7 mouse cellular contexts compared by ENCODE assay signal in genomic region chr10:86600843-86601242, GRCm38 (mm10).
A peak's percentile ranks its signal among the peaks of the same experiment; 100 is the strongest.
DNase-seq lines count a peak whose midpoint lies in the region; ATAC-seq and TF ChIP-seq lines count a peak whose summit lies in the region.
"Not testable (repeated sequence)": the region's sequence is repeated elsewhere in the genome, so short reads cannot be mapped to it uniquely, and the experiment has no call there.

No protein-coding gene starts in this region.

- TF ChIP-seq EP300 in liver, embryonic 14.5 days (IDR thresholded peaks at IDR 0.05; ENCODE audit: low read depth) = not testable (repeated sequence)

- H3K4me3 ChIP-seq in E14TG2a.4 (replicated peaks; ENCODE audit: low read length); forebrain, embryonic 11.5 days (ENCODE audit: low read depth, low read length); liver, embryonic 14.5 days (ENCODE audit: insufficient read depth in 1 of 2, low read depth in 2 of 2, low read length in 2 of 2); midbrain, postnatal 0 days (ENCODE audit: low read depth, low read length): not testable (repeated sequence)

- H3K4me1 ChIP-seq in E14TG2a.4 (replicated peaks; ENCODE audit: low read depth, low read length); forebrain, embryonic 11.5 days (replicated peaks; ENCODE audit: control insufficient read depth, insufficient read depth, low read length); liver, embryonic 14.5 days (replicated peaks; ENCODE audit: control insufficient read depth in 2 of 2, insufficient read depth in 2 of 2, low read length in 1 of 2); midbrain, postnatal 0 days (ENCODE audit: insufficient read depth, low read length): not testable (repeated sequence)

- H3K4me2 ChIP-seq in forebrain, embryonic 11.5 days (ENCODE audit: low read depth, low read length, severe bottlenecking); liver, embryonic 14.5 days (ENCODE audit: low read depth); midbrain, postnatal 0 days (ENCODE audit: low read depth, low read length, poor library complexity, severe bottlenecking): not testable (repeated sequence)

- H3K27me3 ChIP-seq in E14TG2a.4 (ENCODE audit: insufficient read depth, low read length); forebrain, embryonic 11.5 days (ENCODE audit: control insufficient read depth, insufficient read depth, low read length); liver, embryonic 14.5 days (ENCODE audit: control insufficient read depth, insufficient read depth, low read length); midbrain, postnatal 0 days (ENCODE audit: insufficient read depth, low read length): not testable (repeated sequence)

- ATAC-seq in forebrain, embryonic 11.5 days (replicated peaks; ENCODE audit: low FRiP score); liver, embryonic 14.5 days (ENCODE audit: insufficient read depth); midbrain, postnatal 0 days (ENCODE audit: low FRiP score): not testable (repeated sequence)

- H3K9me3 ChIP-seq in E14TG2a.4 (ENCODE audit: low read length); forebrain, embryonic 11.5 days (ENCODE audit: control insufficient read depth, low read length); liver, embryonic 14.5 days (ENCODE audit: control insufficient read depth, low read length); midbrain, postnatal 0 days (ENCODE audit: low read length): not testable (repeated sequence)

- not testable (repeated sequence) for TF ChIP-seq POLR2A in brain, embryonic 14.5 days (IDR thresholded peaks at IDR 0.05; ENCODE audit: borderline replicate concordance, extremely low read depth, insufficient read depth, insufficient read length, poor library complexity, severe bottlenecking)

- TF ChIP-seq CTCF in E14TG2a.4 (conservative IDR thresholded peaks at IDR 0.05; ENCODE audit: low read length) = peak; percentile 15; the same call in 1 of the 2 replicates
- TF ChIP-seq CTCF in brain, embryonic 14.5 days (IDR thresholded peaks at IDR 0.05; ENCODE audit: borderline replicate concordance, extremely low read depth, insufficient read depth, insufficient read length) = not testable (repeated sequence)
- peak; percentile 37 for TF ChIP-seq CTCF in liver, embryonic 14.5 days (IDR thresholded peaks at IDR 0.05; ENCODE audit: low read depth)
- TF ChIP-seq CTCF in midbrain, postnatal 0 days (IDR thresholded peaks at IDR 0.05) = peak; percentile 8; the same call in 1 of the 2 replicates

- 50% methylated on average over 7 of the region's 7 CpGs for WGBS in forebrain, embryonic 11.5 days
- 36% methylated on average over 7 of the region's 7 CpGs for WGBS in liver, embryonic 14.5 days (ENCODE audit: insufficient replicate concordance)
- whole genome bisulfite sequencing in midbrain, postnatal 0 days = 41% methylated on average over 7 of the region's 7 CpGs

- H3K36me3 ChIP-seq in E14TG2a.4 (ENCODE audit: insufficient read depth, low read length); forebrain, embryonic 11.5 days (ENCODE audit: control insufficient read depth, insufficient read depth, low read length); liver, embryonic 14.5 days (replicated peaks; ENCODE audit: control insufficient read depth, insufficient read depth, low read depth); midbrain, postnatal 0 days (ENCODE audit: insufficient read depth, low read length): not testable (repeated sequence)

- H3K9ac ChIP-seq in forebrain, embryonic 11.5 days (ENCODE audit: low read length); liver, embryonic 14.5 days (replicated peaks); midbrain, postnatal 0 days (replicated peaks; ENCODE audit: low read length, poor library complexity, severe bottlenecking): not testable (repeated sequence)

- peak; percentile 20 for DNase-seq in adrenal gland, adult 2 months
- DNase-seq in brain, embryonic 14.5 days (ENCODE audit: low read depth) = peak; percentile 0
- peak; percentile 49 for DNase-seq in forebrain, embryonic 11.5 days (ENCODE audit: low spot score)
- peak; percentile 6 for DNase-seq in kidney, adult 9 months
- not testable (repeated sequence) for DNase-seq in liver, embryonic 14.5 days (ENCODE audit: low read depth in 3 of 3, low spot score in 3 of 3); midbrain, postnatal 0 days (ENCODE audit: low spot score)

- H3K27ac ChIP-seq in forebrain, embryonic 11.5 days (ENCODE audit: low read depth, low read length); liver, embryonic 14.5 days; midbrain, postnatal 0 days (ENCODE audit: low read depth, low read length): not testable (repeated sequence)
